22 mouse cellular contexts compared by ENCODE assay signal in genomic region chr1:56995041-56995440, GRCm38 (mm10). TPM values are rescaled to one million over a fixed set of nuclear protein-coding genes. Genes with fewer than 3 reads are reported as not detected.
DNase-seq lines count a peak whose midpoint lies in the region; ATAC-seq and TF ChIP-seq lines count a peak whose summit lies in the region.
"Had no signal": no experiment of that assay in that cellular context is flagged by ENCODE, and none has a peak within 500 bp of the region (broad histone marks: within the 10 kb centered on the region; RNA-seq: fewer than 3 reads in every experiment).

No protein-coding gene starts in this region.

- no peak overlapping the region for H3K9ac ChIP-seq in heart, postnatal 0 days (replicated peaks; ENCODE audit: low read depth, low read length)
- H3K9ac ChIP-seq in lung, embryonic 14.5 days: no peak overlapping the region
- H3K9ac ChIP-seq: hindbrain, embryonic 15.5 days; kidney, embryonic 15.5 days; limb, embryonic 12.5 days; liver, postnatal 0 days had no signal

- no peaks in the 10 kb centered on the region for H3K9me3 ChIP-seq in heart, postnatal 0 days (replicated peaks; ENCODE audit: control insufficient read depth, low read length)
- no peaks in the 10 kb centered on the region for H3K9me3 ChIP-seq in lung, embryonic 14.5 days (ENCODE audit: low read depth, low read length)
- H3K9me3 ChIP-seq: forebrain, embryonic 10.5 days; hindbrain, embryonic 15.5 days; kidney, embryonic 15.5 days; limb, embryonic 12.5 days; midbrain, embryonic 10.5 days had no signal

- TF ChIP-seq EP300 in heart, postnatal 0 days (IDR thresholded peaks at IDR 0.05; ENCODE audit: low read depth): no peak

- intact Hi-C loops in heart, postnatal 25 days (cut with DNase I): no loop called here

- H3K27me3 ChIP-seq in heart, postnatal 0 days (ENCODE audit: control insufficient read depth, insufficient read depth, low read length): 0 out of 2 replicates have a peak, but pooled peaks cover 12% of the 10 kb centered on the region
- H3K27me3 ChIP-seq in lung, embryonic 14.5 days (ENCODE audit: insufficient read depth, low read length): no peaks in the 10 kb centered on the region
- no peaks in the 10 kb centered on the region for H3K27me3 ChIP-seq in small intestine, adult 2 months (ENCODE audit: control insufficient read depth, insufficient read depth, low read length)
- no peaks in the 10 kb centered on the region for H3K27me3 ChIP-seq in cerebellum, adult 2 months (ENCODE audit: control insufficient read depth, insufficient read depth, low read length)
- H3K27me3 ChIP-seq: hindbrain, embryonic 15.5 days had no signal

- no peak overlapping the region for H3K27ac ChIP-seq in heart, postnatal 0 days (ENCODE audit: low read depth)
- no peak overlapping the region for H3K27ac ChIP-seq in lung, embryonic 14.5 days (ENCODE audit: low read depth)
- no peak overlapping the region for H3K27ac ChIP-seq in small intestine, adult 2 months (ENCODE audit: insufficient read depth, low read depth, low read length)
- H3K27ac ChIP-seq in cerebellum, adult 2 months (ENCODE audit: insufficient read depth, low read length): no peak overlapping the region
- H3K27ac ChIP-seq: forebrain, embryonic 10.5 days; heart, adult 2 months; hindbrain, embryonic 15.5 days; kidney, embryonic 15.5 days; limb, embryonic 12.5 days; macrophage; midbrain, embryonic 10.5 days had no signal

- H3K4me1 ChIP-seq in heart, postnatal 0 days (ENCODE audit: control insufficient read depth, insufficient read depth): no peaks in the 10 kb centered on the region
- no peaks in the 10 kb centered on the region for H3K4me1 ChIP-seq in lung, embryonic 14.5 days (ENCODE audit: insufficient read depth)
- no peaks in the 10 kb centered on the region for H3K4me1 ChIP-seq in small intestine, adult 2 months (ENCODE audit: control insufficient read depth, insufficient read depth, insufficient read length, low read length)
- no peaks in the 10 kb centered on the region for H3K4me1 ChIP-seq in cerebellum, adult 2 months (ENCODE audit: control insufficient read depth, insufficient read depth, low read length)
- H3K4me1 ChIP-seq: forebrain, embryonic 10.5 days; hindbrain, embryonic 15.5 days; kidney, embryonic 15.5 days; limb, embryonic 12.5 days; midbrain, embryonic 10.5 days had no signal

- no peaks in the 10 kb centered on the region for H3K36me3 ChIP-seq in heart, postnatal 0 days (replicated peaks; ENCODE audit: control insufficient read depth, insufficient read depth, low read length)
- H3K36me3 ChIP-seq in lung, embryonic 14.5 days (ENCODE audit: insufficient read depth): no peaks in the 10 kb centered on the region
- no peaks in the 10 kb centered on the region for H3K36me3 ChIP-seq in small intestine, adult 2 months (ENCODE audit: control insufficient read depth, insufficient read depth, low read length)
- H3K36me3 ChIP-seq: forebrain, embryonic 10.5 days; hindbrain, embryonic 15.5 days; kidney, embryonic 15.5 days; limb, embryonic 12.5 days; midbrain, embryonic 10.5 days had no signal

- no peak overlapping the region for H3K4me2 ChIP-seq in heart, postnatal 0 days (ENCODE audit: low read depth, low read length)
- H3K4me2 ChIP-seq in lung, embryonic 14.5 days: no peak overlapping the region
- H3K4me2 ChIP-seq: hindbrain, embryonic 15.5 days; kidney, embryonic 15.5 days; limb, embryonic 12.5 days; liver, embryonic 11.5 days had no signal

- WGBS in heart, postnatal 0 days: 60% methylated on average over 2 of the region's 2 CpGs
- WGBS in lung, embryonic 14.5 days: 55% methylated on average over 2 of the region's 2 CpGs
- 54% methylated on average over 2 of the region's 2 CpGs for WGBS in small intestine, adult 2 months
- WGBS in cerebellum, adult 2 months: 68% methylated on average over 2 of the region's 2 CpGs

- no peak overlapping the region for H3K4me3 ChIP-seq in heart, postnatal 0 days (ENCODE audit: low read depth, low read length)
- H3K4me3 ChIP-seq in lung, embryonic 14.5 days (ENCODE audit: low read depth, low read length): no peak overlapping the region
- no peak overlapping the region for H3K4me3 ChIP-seq in small intestine, adult 2 months (ENCODE audit: low read depth, low read length)
- no peak overlapping the region for H3K4me3 ChIP-seq in cerebellum, adult 2 months (replicated peaks; ENCODE audit: insufficient read depth, low read depth, low read length)
- H3K4me3 ChIP-seq: forebrain, embryonic 10.5 days; heart, adult 2 months; hindbrain, embryonic 15.5 days; kidney, embryonic 15.5 days; limb, embryonic 12.5 days; midbrain, embryonic 10.5 days had no signal

- no peak for ATAC-seq in heart, postnatal 0 days (ENCODE audit: insufficient read depth, low read depth)
- ATAC-seq in lung, embryonic 14.5 days (ENCODE audit: insufficient read depth): no peak
- ATAC-seq in megakaryocyte, adult 5-6 weeks (ENCODE audit: poor library complexity, severe bottlenecking): no peak
- ATAC-seq: liver, postnatal 0 days had no signal

- TF ChIP-seq POLR2A in small intestine, adult 2 months (IDR thresholded peaks at IDR 0.05; ENCODE audit: low read depth, low read length): no peak
- no peak for TF ChIP-seq POLR2A in cerebellum, adult 2 months (IDR thresholded peaks at IDR 0.05; ENCODE audit: borderline replicate concordance, insufficient read depth, low read length)

- TF ChIP-seq CTCF in heart, postnatal 0 days (IDR thresholded peaks at IDR 0.05; ENCODE audit: low read depth): 0 out of 2 replicates have a peak, but pooled peaks have one; percentile 6
- TF ChIP-seq CTCF in lung, embryonic 14.5 days (IDR thresholded peaks at IDR 0.05; ENCODE audit: low read depth): peak; percentile 18; the same call in 1 of the 2 replicates
- TF ChIP-seq CTCF in small intestine, adult 2 months (IDR thresholded peaks at IDR 0.05; ENCODE audit: extremely low read depth, insufficient read length, insufficient replicate concordance, low read depth, low read length): peak; percentile 23; the same call in 1 of the 2 replicates
- TF ChIP-seq CTCF in cerebellum, adult 2 months (IDR thresholded peaks at IDR 0.05; ENCODE audit: borderline replicate concordance, insufficient read depth, low read depth, low read length): no peak

- DNase-seq in heart, postnatal 0 days (ENCODE audit: low spot score): no peak
- no peak for DNase-seq in heart, postnatal 25 days (ENCODE audit: low spot score)
- DNase-seq in lung, embryonic 14.5 days: peak; percentile 21
- no peak for DNase-seq in lung, postnatal 14 days
- DNase-seq in NIH3T3 (ENCODE audit: low read depth): peak; percentile 51
- no peak for DNase-seq in cerebellum, adult 2 months
- DNase-seq: adrenal gland, postnatal 25 days; cerebellum, postnatal 10 days; gastrocnemius, postnatal 25 days; heart, adult 2 months; liver, postnatal 0 days; thymus, adult 2 months; thymus, postnatal 4 days had no signal

RNA-seq across cellular contexts. Expression of gene Satb2, which starts 16.6 kb away (rescaled TPM):
- not detected in 2 replicates for total RNA-seq in heart, postnatal 0 days (2014; rRNA removed; ENCODE audit: low replicate concordance)
- polyA plus RNA-seq in heart, postnatal 0 days (2015; fragmentation: Nextera tagmentation; extraction: Ambion mirVana): 0.05 and 0.12 TPM in 2 replicates
- under 1 TPM; 0.34 to 0.39 TPM for total RNA-seq in heart, postnatal 25 days (2021)
- polyA plus RNA-seq in lung, embryonic 14.5 days (2014; fragmentation: Nextera tagmentation; extraction: Ambion mirVana): 0.61 and 0.79 TPM in 2 replicates
- polyA plus RNA-seq in small intestine, adult 2 months (2012; rRNA removed): 0.20 and 5.2 TPM in 2 replicates
- 0.29 and 0.40 TPM in 2 replicates for polyA plus RNA-seq in cerebellum, adult 2 months (2012; rRNA removed)
- 1.1 and 1.2 TPM in 2 replicates for total RNA-seq in megakaryocyte, adult 5-6 weeks (2015)
- total RNA-seq in megakaryocyte, adult 5-6 weeks (2017): 0.29 and 0.98 TPM in 2 replicates

Comparison
In these comparisons a context has a peak if more than half of its experiments do, and no peak if none do; other contexts are left out.
1. DNase-seq: peak in lung, embryonic 14.5 days (single experiment) and NIH3T3 (single experiment); none in heart, postnatal 0 days (single experiment), heart, postnatal 25 days (single experiment), lung, postnatal 14 days (single experiment) and cerebellum, adult 2 months (0 of 2).